Mouse (Mus musculus) liver, postnatal 0 days (tissue): ENCODE results near the gene Cyp2d11.

Experiments
- CTCF ChIP-seq: sonication (generic); IDR thresholded peaks from 2 replicates; pipeline ENCODE4 v1.5.1; 2016; ENCODE audit warnings: antibody characterized with exemption, low read depth
- EP300 ChIP-seq: IDR thresholded peaks from 2 replicates; pipeline ENCODE4 v1.6.1; 2016; ENCODE audit warnings: antibody characterized with exemption, low read depth, mild to moderate bottlenecking

DNA sequence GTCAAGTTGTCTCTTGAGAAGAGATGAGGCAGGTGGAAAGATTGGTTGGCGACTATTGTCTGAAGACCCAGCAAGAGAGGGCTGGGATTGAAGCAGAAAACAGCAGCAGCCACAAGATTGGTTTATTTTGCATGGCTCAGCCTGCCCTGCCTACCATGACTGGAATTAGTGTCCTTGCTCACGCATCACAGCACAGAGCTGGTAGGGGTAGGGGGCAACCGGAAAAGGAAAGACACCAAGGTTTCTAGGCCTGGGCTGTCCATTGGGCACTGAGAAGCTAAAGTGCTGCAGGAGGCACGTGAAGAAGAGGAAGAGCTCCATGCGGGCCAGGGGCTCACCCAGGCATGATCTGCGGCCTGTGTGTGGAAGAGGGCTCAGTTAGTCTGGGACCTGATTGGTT, 8.9 kb upstream of the Cyp2d11 start:
- TF ChIP-seq CTCF: no peak
- TF ChIP-seq EP300: no peak
